Mouse (Mus musculus) right cerebral cortex, postnatal 36 days (tissue): ENCODE measurements around the gene Naa35.

Source experiments
- DNase-seq, 2 experiments: peaks; one replicate each; pipeline ENCODE4 v3.0.0; 2022; ENCODE audit warnings: low spot score in 2 of 2, mixed read lengths in 1 of 2

The Naa35 gene

GRCm38 (mm10) chr13:59639368-59640177, 54.5 kb downstream of the Naa35 start:
- no peak for DNase-seq

GRCm38 (mm10) chr13:59640178-59640440, 55.0 kb downstream of the Naa35 start:
- DNase-seq, result no peak

GRCm38 (mm10) chr13:59642818-59643217, 57.8 kb downstream of the Naa35 start:
- DNase-seq, result no peak

- DNase-seq, result no peak
Observed at GRCm38 (mm10) chr13:59645491-59645890, 60.4 kb downstream of the Naa35 start.

GRCm38 (mm10) chr13:59646674-59647244, 61.7 kb downstream of the Naa35 start:
- DNase-seq, result no peak

GRCm38 (mm10) chr13:59647484-59647883, 62.4 kb downstream of the Naa35 start:
- DNase-seq, result no peak

GRCm38 (mm10) chr13:59648598-59648997, 63.5 kb downstream of the Naa35 start:
- no peak for DNase-seq

- DNase-seq, result no peak
Observed at GRCm38 (mm10) chr13:59649781-59650180, 64.7 kb downstream of the Naa35 start.

- DNase-seq, result no peak
Observed at GRCm38 (mm10) chr13:59652651-59653050, 67.6 kb downstream of the Naa35 start.

- DNase-seq, result no peak
Observed at GRCm38 (mm10) chr13:59653136-59653535, 68.1 kb downstream of the Naa35 start.

GRCm38 (mm10) chr13:59654465-59654864, 69.4 kb downstream of the Naa35 start:
- DNase-seq, result no peak

- no peak for DNase-seq
Observed at GRCm38 (mm10) chr13:59655718-59656315, 70.8 kb downstream of the Naa35 start.

GRCm38 (mm10) chr13:59656316-59656832, 71.3 kb downstream of the Naa35 start:
- DNase-seq, result no peak

GRCm38 (mm10) chr13:59656975-59657388, 71.9 kb downstream of the Naa35 start:
- no peak for DNase-seq

GRCm38 (mm10) chr13:59657781-59658180, 72.7 kb downstream of the Naa35 start:
- no peak for DNase-seq

GRCm38 (mm10) chr13:59660371-59660770, 75.3 kb downstream of the Naa35 start:
- DNase-seq, result no peak

GRCm38 (mm10) chr13:59661387-59661786, 76.3 kb downstream of the Naa35 start:
- DNase-seq, result no peak

GRCm38 (mm10) chr13:59661966-59662365, 76.9 kb downstream of the Naa35 start:
- no peak for DNase-seq

GRCm38 (mm10) chr13:59663939-59664712, 79.1 kb downstream of the Naa35 start:
- no peak for DNase-seq

- no peak for DNase-seq
Observed at GRCm38 (mm10) chr13:59667763-59668162, 82.7 kb downstream of the Naa35 start.

- DNase-seq, result no peak
Observed at GRCm38 (mm10) chr13:59668501-59669093, 83.5 kb downstream of the Naa35 start.

- peak; percentile 12 to 53 for DNase-seq
Observed at GRCm38 (mm10) chr13:59669946-59670345, 84.9 kb downstream of the Naa35 start.
